Mouse (Mus musculus) fat pad, adult 2 months (tissue): ENCODE measurements around the gene Tcn2.

Experiments
- DNase-seq: peaks from one replicate; pipeline ENCODE4 v3.0.0-alpha.2; 2011; ENCODE audit warnings: low read depth, low spot score; ENCODE audit errors: extremely low read depth

Gene Tcn2

DNA sequence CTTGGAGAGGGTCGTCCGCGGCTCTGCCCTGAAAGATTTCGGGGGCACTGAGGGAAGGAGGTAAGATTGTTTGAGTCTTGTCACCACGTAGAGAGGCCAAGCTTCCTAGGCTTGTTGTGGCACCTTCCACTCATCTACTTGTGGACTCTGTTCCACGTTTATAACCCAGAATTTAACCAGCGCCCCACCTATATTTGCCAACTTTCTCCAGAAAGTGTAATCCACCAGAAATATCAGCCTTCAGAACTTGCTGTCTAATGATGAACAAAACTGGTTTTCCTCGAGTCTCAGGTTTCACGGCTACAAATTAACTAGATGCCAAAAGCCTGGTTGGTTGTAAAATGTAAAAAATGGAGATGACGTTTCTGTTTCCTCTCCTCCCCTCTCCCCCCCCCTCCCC, 36.5 kb downstream of the Tcn2 start:
- DNase-seq, result no peak

DNA sequence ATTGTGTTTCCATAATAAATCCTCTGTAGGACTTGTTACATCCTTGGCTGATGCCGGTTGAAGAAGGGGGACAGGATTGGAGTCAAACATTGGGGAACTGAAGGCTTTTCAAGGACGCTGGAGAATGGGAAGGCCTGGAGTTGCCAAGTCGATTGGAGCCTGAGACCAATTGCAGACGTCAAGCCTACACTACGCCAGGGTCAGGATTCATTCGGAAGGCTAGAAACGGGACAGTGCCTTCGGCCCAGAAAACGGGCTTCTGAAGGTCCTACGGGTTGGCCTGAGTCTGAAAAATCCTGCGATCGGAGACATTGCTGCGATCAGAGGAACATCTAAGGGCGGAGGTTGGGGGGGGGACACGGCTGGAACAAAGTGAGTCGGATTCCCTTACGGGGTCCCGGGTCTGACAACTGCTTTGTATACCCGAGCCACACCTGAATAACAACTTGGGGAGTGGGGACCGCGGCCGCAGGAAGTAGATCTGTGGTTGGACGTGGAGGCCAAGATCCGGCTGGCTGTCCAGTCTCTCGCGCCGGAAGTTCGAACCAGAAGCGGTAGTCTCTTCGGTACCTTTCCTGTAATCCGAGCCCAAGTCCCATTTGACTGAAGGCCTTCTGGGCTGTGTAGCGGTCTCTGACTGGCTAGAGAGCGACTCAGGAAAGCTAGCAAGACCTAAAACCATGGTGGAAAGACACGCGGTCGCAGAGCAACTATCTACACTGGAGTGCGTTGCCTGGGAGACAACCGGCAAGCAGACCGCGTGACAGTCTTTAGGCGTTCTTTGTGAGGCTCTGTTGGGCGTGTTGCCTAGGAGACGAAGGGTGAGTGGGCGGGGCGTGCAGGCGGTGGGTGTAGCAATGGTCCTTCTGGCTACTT, 37.3 kb downstream of the Tcn2 start, which contains the start of the genes 4921536K21Rik and Dusp18:
Gene 4921536K21Rik (minus strand): TSS at position 693 of the 876 bp plus-strand sequence.
Gene Dusp18 (plus strand): TSS at position 835 of the 876 bp plus-strand sequence.
- no peak for DNase-seq

DNA sequence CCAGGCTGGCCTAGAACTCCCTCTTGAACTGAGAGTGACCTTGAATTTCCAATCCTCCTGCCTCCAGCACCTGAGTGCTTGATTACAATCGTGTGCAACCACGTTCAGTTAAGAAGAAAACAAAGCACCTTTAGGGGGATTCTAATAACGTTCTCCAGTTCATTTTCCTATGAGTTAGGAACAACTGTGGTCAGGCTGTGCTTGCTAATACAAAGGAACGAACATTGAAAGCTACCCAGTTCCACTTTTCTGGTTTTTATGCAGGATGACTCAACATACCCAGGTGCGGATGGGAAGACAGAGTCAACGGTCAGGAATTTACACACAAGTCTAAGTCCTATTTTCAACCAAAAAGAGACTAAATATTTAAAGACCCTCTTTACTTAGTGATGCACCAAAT, 38.0 kb downstream of the Tcn2 start:
- DNase-seq, result no peak

DNA sequence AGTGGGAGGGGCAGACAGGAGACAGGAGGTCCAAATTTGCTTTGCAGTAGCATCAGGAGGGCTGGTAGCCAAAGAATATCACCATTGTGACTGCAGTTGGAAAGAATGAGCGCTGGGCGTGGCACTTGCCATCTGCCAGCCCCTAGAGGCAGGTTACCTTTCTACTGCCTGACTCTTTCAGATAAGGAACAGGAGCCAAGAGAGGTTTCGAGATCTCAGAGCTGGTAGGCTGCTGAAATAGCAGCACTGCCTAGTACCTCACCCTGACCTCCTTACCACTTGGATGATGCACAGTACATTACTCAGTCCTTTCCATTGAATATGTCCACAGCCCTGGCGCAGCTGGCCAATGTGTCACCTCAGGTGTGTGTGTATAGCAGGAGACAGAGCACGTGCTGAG, 44.6 kb downstream of the Tcn2 start:
- peak; percentile 85 for DNase-seq

DNA sequence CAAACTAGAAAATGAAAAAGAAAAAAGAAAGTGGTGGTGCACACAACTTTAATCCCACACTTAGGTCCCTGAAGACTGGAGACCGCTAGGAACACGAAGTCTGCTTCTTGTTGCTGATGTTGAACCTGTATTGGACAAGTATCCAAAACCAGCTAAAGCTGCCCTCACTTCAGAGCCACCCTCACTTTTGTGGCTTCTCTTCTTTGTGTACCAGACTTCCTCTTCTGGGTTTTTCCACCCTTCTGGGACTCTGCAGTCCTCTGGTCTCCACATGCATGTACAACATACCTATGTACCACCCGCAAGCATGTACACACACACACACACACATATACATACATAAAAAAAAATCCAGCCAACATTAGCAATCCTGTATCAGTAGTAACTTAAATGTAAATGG, 48.2 kb downstream of the Tcn2 start:
- DNase-seq, result no peak

DNA sequence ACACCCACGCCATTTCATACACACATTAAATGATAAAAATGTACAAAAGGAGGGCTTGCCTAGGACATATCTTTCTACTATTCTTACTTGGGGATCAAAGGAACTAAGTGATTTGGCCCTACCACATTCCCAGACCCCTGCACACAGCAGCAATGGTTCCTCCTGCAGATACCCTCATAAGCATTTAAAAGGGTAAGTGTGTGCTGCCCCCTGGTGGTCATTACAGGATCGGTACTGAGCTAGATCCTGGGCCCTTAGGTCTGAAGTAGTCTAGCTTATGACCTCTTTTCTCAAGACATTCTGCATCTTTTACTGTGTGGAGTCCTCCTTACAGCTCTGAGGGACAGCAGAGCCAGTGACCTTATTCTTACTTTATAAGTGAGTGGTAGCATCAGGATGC, 52.1 kb downstream of the Tcn2 start:
- no peak for DNase-seq

DNA sequence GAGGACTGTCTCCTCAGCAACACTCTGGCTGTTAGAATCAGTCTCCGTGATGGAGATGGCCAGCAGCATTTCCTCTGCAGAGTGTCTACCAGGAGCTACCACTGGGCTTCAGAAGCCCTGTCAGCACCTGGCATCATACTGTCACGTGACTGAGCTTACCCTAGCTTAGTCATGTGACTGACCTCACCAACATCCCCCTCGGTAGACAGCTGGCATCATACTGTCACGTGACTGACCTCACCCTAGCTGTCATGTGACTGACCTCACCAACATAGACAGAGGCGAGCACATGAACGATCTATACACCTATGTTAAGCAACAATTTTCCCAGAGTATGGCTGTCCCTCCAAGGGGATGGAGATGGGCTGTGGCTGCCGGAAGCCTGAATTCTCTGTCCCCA, 53.3 kb downstream of the Tcn2 start:
- no peak for DNase-seq

DNA sequence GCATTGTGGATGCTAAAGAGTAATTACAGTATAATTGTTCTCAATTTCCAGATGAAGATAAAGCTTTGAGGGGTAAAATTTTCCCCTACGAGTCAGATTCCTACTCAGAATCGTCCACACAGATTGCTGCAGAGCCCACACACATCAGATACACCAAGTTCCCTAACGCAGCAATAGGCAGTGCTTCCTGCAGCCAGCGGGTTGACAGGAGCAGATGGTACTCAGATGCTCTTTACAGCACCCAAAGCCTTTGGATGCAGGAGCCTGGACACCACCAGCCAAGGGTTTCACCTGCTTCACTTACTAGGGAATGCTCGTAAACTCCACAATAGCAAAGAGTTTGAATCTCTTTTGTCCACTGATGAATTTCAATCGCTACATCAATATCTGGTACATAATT, 55.5 kb downstream of the Tcn2 start:
- no peak for DNase-seq
